Mouse (Mus musculus) liver, embryonic 14.5 days (tissue): ENCODE measurements around the gene Aanat.

ENCODE experiments used
- CTCF ChIP-seq: IDR thresholded peaks from 2 replicates; pipeline ENCODE4 v1.5.1; 2016; ENCODE audit warnings: antibody characterized with exemption, low read depth, control low read depth
- EP300 ChIP-seq: IDR thresholded peaks from 2 replicates; pipeline ENCODE4 v1.6.1; 2016; ENCODE audit warnings: antibody characterized with exemption, low read depth

DNA sequence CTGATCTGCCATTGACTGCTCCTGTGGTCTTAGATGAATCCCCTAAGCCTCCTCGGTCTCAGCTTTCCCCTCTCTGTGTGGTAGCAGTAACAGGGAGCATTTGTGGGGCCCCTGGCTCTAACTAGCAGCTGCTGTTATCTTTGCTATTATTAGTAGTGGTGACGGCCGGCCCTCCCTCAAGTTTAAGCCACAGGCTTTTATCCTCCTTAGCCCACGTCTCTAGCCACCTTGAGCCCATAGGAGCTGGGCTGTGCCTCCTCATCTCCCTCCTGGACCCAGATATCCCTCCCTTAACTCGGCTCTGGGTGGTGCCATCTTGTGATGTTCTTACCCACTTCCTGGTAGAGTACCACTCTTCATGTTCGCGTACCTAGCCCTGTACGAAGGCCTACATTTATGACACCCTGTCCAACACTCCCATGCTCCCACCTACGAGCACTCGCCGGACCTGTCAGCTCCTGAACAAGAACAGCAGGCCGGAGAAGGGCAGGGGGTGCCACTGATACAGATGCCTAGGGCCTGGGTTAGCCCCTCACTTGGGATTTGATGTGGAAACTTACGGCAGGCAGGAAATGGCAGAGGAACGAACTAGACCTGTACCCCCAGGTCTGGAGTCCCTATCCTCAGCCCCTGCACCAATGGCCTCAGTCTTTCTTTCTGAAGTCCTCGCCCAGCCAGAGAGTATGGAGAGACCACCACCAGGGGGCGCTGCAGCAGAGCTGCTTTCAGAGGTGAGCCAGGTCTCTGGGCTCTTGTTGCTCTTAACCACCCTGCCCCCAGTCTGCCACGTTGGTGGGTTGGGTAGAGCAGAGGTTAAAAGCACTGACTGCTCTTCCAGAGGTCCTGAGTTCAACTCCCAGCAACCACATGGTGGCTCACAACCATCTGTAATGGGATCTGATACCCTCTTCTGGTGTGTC, 39.1 kb downstream of the Aanat start:
- peak; percentile 95 for TF ChIP-seq CTCF
- no peak for TF ChIP-seq EP300
